Mouse (Mus musculus) cerebellum, adult 9-10 months (tissue): ENCODE measurements at regions not wholly inside any gene's neighbourhood (a gene's known extent, or its start where the extent isn't known, plus 50 kb on each side); places are given as distances from the start of the nearest gene placed in this dataset.

ENCODE experiments used
- DNase-seq: peaks from one replicate; pipeline ENCODE4 v3.0.0; 2022

GRCm38 (mm10) chr10:74722971-74723370, 244.0 kb upstream of the Gnaz start:
- no peak for DNase-seq

- DNase-seq, result no peak
Observed at GRCm38 (mm10) chr10:74749446-74749845, 217.5 kb upstream of the Gnaz start.

GRCm38 (mm10) chr10:74750879-74751278, 216.1 kb upstream of the Gnaz start:
- DNase-seq, result no peak

GRCm38 (mm10) chr10:74760734-74761133, 206.2 kb upstream of the Gnaz start:
- no peak for DNase-seq

GRCm38 (mm10) chr10:74789245-74789644, 177.7 kb upstream of the Gnaz start:
- DNase-seq, result no peak

- no peak for DNase-seq
Observed at GRCm38 (mm10) chr10:74789987-74790386, 177.0 kb upstream of the Gnaz start.

- no peak for DNase-seq
Observed at GRCm38 (mm10) chr10:74823395-74823794, 143.6 kb upstream of the Gnaz start.

GRCm38 (mm10) chr10:74834359-74834758, 132.6 kb upstream of the Gnaz start:
- DNase-seq, result no peak

GRCm38 (mm10) chr10:74848372-74848771, 118.6 kb upstream of the Gnaz start:
- peak; percentile 25 for DNase-seq

GRCm38 (mm10) chr10:74854991-74855664, 111.8 kb upstream of the Gnaz start:
- DNase-seq, result peak; percentile 21
